8 mouse cellular contexts compared by ENCODE assay signal in genomic region chr12:58268186-58268562, GRCm38 (mm10). TPM values are rescaled to one million over a fixed set of nuclear protein-coding genes. Genes with fewer than 3 reads are reported as not detected.
DNase-seq lines count a peak whose midpoint lies in the region; ATAC-seq and TF ChIP-seq lines count a peak whose summit lies in the region.

No protein-coding gene starts in this region.

- peaks cover 10% of the 10 kb centered on the region; the same call in 1 of the 2 replicates for H3K27me3 ChIP-seq in erythroblast, embryonic 14.5 days (ENCODE audit: control insufficient read depth)
- H3K27me3 ChIP-seq in forebrain, postnatal 0 days (ENCODE audit: insufficient read depth, low read length), result no peaks in the 10 kb centered on the region
- no peaks in the 10 kb centered on the region for H3K27me3 ChIP-seq in intestine, embryonic 14.5 days (replicated peaks; ENCODE audit: control insufficient read depth, insufficient read depth, low read length)
- no peaks in the 10 kb centered on the region for H3K27me3 ChIP-seq in liver, embryonic 16.5 days (ENCODE audit: control insufficient read depth, insufficient read depth, low read depth, low read length)

- no peaks in the 10 kb centered on the region for H3K4me1 ChIP-seq in erythroblast, embryonic 14.5 days (ENCODE audit: control insufficient read depth)
- peaks cover 9% of the 10 kb centered on the region; the same call in 1 of the 2 replicates for H3K4me1 ChIP-seq in forebrain, postnatal 0 days (ENCODE audit: insufficient read depth)
- H3K4me1 ChIP-seq in intestine, embryonic 14.5 days (replicated peaks; ENCODE audit: control insufficient read depth, insufficient read depth, low read length), result peaks cover 2% of the 10 kb centered on the region; the same call in 1 of the 2 replicates
- H3K4me1 ChIP-seq in liver, embryonic 16.5 days (ENCODE audit: control insufficient read depth, low read depth, low read length), result no peaks in the 10 kb centered on the region

- peak overlapping the region; percentile 18 for H3K4me3 ChIP-seq in erythroblast, embryonic 14.5 days (replicated peaks)
- peak overlapping the region; percentile 36 for H3K4me3 ChIP-seq in forebrain, postnatal 0 days (ENCODE audit: low read depth, low read length)
- peak overlapping the region; percentile 40 for H3K4me3 ChIP-seq in intestine, embryonic 14.5 days (ENCODE audit: low read depth, low read length)
- peak overlapping the region; percentile 24 for H3K4me3 ChIP-seq in liver, embryonic 16.5 days (ENCODE audit: low read depth, low read length)

- H3K36me3 ChIP-seq in erythroblast, embryonic 14.5 days (ENCODE audit: control insufficient read depth), result no peaks in the 10 kb centered on the region
- no peaks in the 10 kb centered on the region for H3K36me3 ChIP-seq in forebrain, postnatal 0 days (ENCODE audit: insufficient read depth)
- no peaks in the 10 kb centered on the region for H3K36me3 ChIP-seq in intestine, embryonic 14.5 days (ENCODE audit: control insufficient read depth, insufficient read depth, low read length)
- H3K36me3 ChIP-seq in liver, embryonic 16.5 days (ENCODE audit: control insufficient read depth, insufficient read depth), result no peaks in the 10 kb centered on the region

- peak overlapping the region; percentile 35 for H3K9ac ChIP-seq in forebrain, postnatal 0 days
- H3K9ac ChIP-seq in intestine, embryonic 14.5 days (ENCODE audit: low read length), result peak overlapping the region; percentile 59
- H3K9ac ChIP-seq in liver, embryonic 16.5 days (ENCODE audit: low read depth, low read length), result no peak overlapping the region

- peak overlapping the region; percentile 61 for H3K4me2 ChIP-seq in forebrain, postnatal 0 days (ENCODE audit: low read depth)
- peak overlapping the region; percentile 70 for H3K4me2 ChIP-seq in intestine, embryonic 14.5 days (ENCODE audit: low read length)
- peak overlapping the region; percentile 37 for H3K4me2 ChIP-seq in liver, embryonic 16.5 days (ENCODE audit: low read depth, low read length)

- peak; percentile 30 for DNase-seq in ES-CJ7 (ENCODE audit: low read depth, low spot score)
- DNase-seq in forebrain, postnatal 0 days, result peak; percentile 51
- DNase-seq in intestine, embryonic 14.5 days (ENCODE audit: low spot score), result no peak
- DNase-seq in right cerebral cortex, postnatal 36 days (ENCODE audit: low spot score in 2 of 2), result peak; percentile 8 to 11
- DNase-seq in embryo, embryonic 11 days, result no peak

- ATAC-seq in erythroblast, adult 5-6 weeks (replicated peaks; ENCODE audit: low FRiP score, poor library complexity, severe bottlenecking), result no peak
- ATAC-seq in forebrain, postnatal 0 days, result peak; percentile 71
- peak; percentile 70 for ATAC-seq in intestine, embryonic 14.5 days (replicated peaks; ENCODE audit: low FRiP score, low TSS enrichment, low read depth)
- ATAC-seq in liver, embryonic 16.5 days (ENCODE audit: low read depth), result no peak

- peak; percentile 45 for TF ChIP-seq CTCF in forebrain, postnatal 0 days (IDR thresholded peaks at IDR 0.05; ENCODE audit: low read depth)

- WGBS in forebrain, postnatal 0 days, result 8% methylated on average over 15 of the region's 15 CpGs
- 9% methylated on average over 15 of the region's 15 CpGs for WGBS in intestine, embryonic 14.5 days
- 5% methylated on average over 15 of the region's 15 CpGs for WGBS in liver, embryonic 16.5 days (ENCODE audit: insufficient replicate concordance)

- no peak overlapping the region for H3K27ac ChIP-seq in forebrain, postnatal 0 days (ENCODE audit: low read depth, low read length)
- peak overlapping the region; percentile 65 for H3K27ac ChIP-seq in intestine, embryonic 14.5 days (ENCODE audit: low read depth)
- H3K27ac ChIP-seq in liver, embryonic 16.5 days (ENCODE audit: low read length), result no peak overlapping the region

- no peaks in the 10 kb centered on the region for H3K9me3 ChIP-seq in erythroblast, embryonic 14.5 days (ENCODE audit: control insufficient read depth, low read length)
- no peaks in the 10 kb centered on the region for H3K9me3 ChIP-seq in forebrain, postnatal 0 days (ENCODE audit: low read length)
- no peaks in the 10 kb centered on the region for H3K9me3 ChIP-seq in intestine, embryonic 14.5 days (ENCODE audit: control insufficient read depth, low read length)
- H3K9me3 ChIP-seq in liver, embryonic 16.5 days (replicated peaks; ENCODE audit: control insufficient read depth, low read length), result no peaks in the 10 kb centered on the region

RNA-seq across cellular contexts. Expression of gene Clec14a, which starts 0.9 kb away (rescaled TPM):
- polyA plus RNA-seq in erythroblast, embryonic 14.5 days (2012), result 0.01 TPM in 2 replicates
- not detected in 2 replicates for total RNA-seq in erythroblast, adult 5-6 weeks (2015; ENCODE audit: low replicate concordance)
- total RNA-seq in erythroblast, adult 5-6 weeks (2017; ENCODE audit: low replicate concordance), result not detected in 2 replicates
- 6.4 and 6.5 TPM in 2 replicates for total RNA-seq in forebrain, postnatal 0 days (2014; rRNA removed)
- 6.0 and 6.5 TPM in 2 replicates for polyA plus RNA-seq in forebrain, postnatal 0 days (2015; fragmentation: Nextera tagmentation; extraction: Ambion mirVana)
- 8.6 and 9.1 TPM in 2 replicates for polyA plus RNA-seq in intestine, embryonic 14.5 days (2014; fragmentation: Nextera tagmentation; extraction: Ambion mirVana)
- polyA plus RNA-seq in liver, embryonic 16.5 days (2015; fragmentation: Nextera tagmentation; extraction: Ambion mirVana), result 6.6 and 6.7 TPM in 2 replicates

RNA-seq across cellular contexts. Expression of gene Sstr1, which starts 56.6 kb away (rescaled TPM):
- polyA plus RNA-seq in erythroblast, embryonic 14.5 days (2012), result not detected in 2 replicates
- total RNA-seq in erythroblast, adult 5-6 weeks (2015; ENCODE audit: low replicate concordance), result not detected in 2 replicates
- total RNA-seq in erythroblast, adult 5-6 weeks (2017; ENCODE audit: low replicate concordance), result not detected in 2 replicates
- total RNA-seq in forebrain, postnatal 0 days (2014; rRNA removed), result 32.3 and 37.6 TPM in 2 replicates
- polyA plus RNA-seq in forebrain, postnatal 0 days (2015; fragmentation: Nextera tagmentation; extraction: Ambion mirVana), result 15.2 and 17.4 TPM in 2 replicates
- polyA plus RNA-seq in intestine, embryonic 14.5 days (2014; fragmentation: Nextera tagmentation; extraction: Ambion mirVana), result 0.69 and 0.83 TPM in 2 replicates
- polyA plus RNA-seq in liver, embryonic 16.5 days (2015; fragmentation: Nextera tagmentation; extraction: Ambion mirVana), result not detected in 2 replicates

Comparison
In these comparisons a context has a peak if more than half of its experiments do, and no peak if none do; other contexts are left out.
1. ATAC-seq: peak in forebrain, postnatal 0 days (single experiment) and intestine, embryonic 14.5 days (single experiment); none in erythroblast, adult 5-6 weeks (single experiment) and liver, embryonic 16.5 days (single experiment).
2. DNase-seq: peak in ES-CJ7 (single experiment), forebrain, postnatal 0 days (single experiment) and right cerebral cortex, postnatal 36 days (2 of 2); none in intestine, embryonic 14.5 days (single experiment) and embryo, embryonic 11 days (single experiment).
3. Peak in every context shown above with its lines, with median percentiles within 50 percentile points of each other: H3K4me3 ChIP-seq and H3K4me2 ChIP-seq.